Mouse (Mus musculus): ENCODE results near the gene Tet3. TPM values are rescaled to one million over a fixed set of nuclear protein-coding genes. Genes with fewer than 3 reads are reported as not detected.

Tet3 gene
- polyA plus RNA-seq, 1 experiment from 2014 or later, result 63.1 TPM

DNA sequence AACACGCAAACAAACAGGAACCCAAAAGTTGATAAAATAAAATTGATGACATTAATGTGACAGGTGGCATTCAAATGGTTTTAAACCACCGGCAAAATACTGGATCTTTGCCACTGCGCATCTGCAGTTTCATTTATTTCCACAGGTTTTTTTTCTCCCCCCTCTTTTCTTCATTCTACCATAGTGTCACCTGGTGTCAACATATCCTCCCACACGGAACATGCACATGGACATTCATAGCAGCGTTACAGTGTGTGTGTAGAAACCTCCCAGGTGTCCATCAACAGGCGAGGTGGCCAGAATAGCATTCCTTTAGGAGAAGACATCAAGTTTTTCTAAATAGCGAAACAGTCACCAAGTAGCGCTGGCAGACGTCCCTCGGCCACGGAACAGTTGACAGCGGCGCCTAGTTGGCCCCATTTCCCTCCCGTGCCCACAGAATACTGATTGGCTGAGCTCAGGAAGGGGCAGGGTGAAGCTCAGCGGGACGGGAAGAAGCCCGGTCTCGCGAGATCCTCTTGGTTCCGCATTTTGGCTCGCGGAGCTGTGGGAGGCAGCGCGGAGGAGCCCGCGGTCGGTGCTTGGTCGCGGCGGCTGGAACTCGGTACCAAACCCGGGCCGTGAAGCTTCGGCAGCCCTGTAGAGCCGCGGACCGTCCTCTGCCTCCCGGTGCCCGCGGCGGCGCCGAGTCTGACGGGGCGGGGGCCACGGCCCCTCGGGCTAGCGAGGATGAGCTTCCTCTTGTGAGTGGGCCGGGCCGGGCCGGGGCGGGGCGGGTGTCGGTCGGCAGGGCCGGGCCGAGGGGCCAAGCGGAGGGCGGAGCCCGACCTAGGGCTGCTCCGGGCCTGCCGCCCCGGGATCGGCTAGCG is 133.1 kb downstream of the Tet3 start, which contains the start of the genes Mthfd2 and Mob1a:
TSS of gene Mthfd2 (minus strand) at position 384 of the 869 bp plus-strand sequence.
TSS of gene Mob1a (plus strand) at position 492 of the 869 bp plus-strand sequence.
- H3K4me2 ChIP-seq (replicated peaks), result peak within 1 kb of the TSS; percentile 74
- no peaks in the 10 kb centered on the region for H3K9me3 ChIP-seq
- WGBS, result 2% methylated on average over 48 of the region's 65 CpGs
- H3K4me1 ChIP-seq, result peaks cover 12% of the 10 kb centered on the region
- peak within 1 kb of the TSS; percentile 77 for H3K9ac ChIP-seq
- no peaks in the 10 kb centered on the region for H3K27me3 ChIP-seq
- peak within 1 kb of the TSS; percentile 58 for H3K4me3 ChIP-seq
- peaks cover 14% of the 10 kb centered on the region for H3K36me3 ChIP-seq
- peak; percentile 98 for ATAC-seq (ENCODE audit: low FRiP score, low read depth)
- peak within 1 kb of the TSS; percentile 90 for H3K27ac ChIP-seq

DNA sequence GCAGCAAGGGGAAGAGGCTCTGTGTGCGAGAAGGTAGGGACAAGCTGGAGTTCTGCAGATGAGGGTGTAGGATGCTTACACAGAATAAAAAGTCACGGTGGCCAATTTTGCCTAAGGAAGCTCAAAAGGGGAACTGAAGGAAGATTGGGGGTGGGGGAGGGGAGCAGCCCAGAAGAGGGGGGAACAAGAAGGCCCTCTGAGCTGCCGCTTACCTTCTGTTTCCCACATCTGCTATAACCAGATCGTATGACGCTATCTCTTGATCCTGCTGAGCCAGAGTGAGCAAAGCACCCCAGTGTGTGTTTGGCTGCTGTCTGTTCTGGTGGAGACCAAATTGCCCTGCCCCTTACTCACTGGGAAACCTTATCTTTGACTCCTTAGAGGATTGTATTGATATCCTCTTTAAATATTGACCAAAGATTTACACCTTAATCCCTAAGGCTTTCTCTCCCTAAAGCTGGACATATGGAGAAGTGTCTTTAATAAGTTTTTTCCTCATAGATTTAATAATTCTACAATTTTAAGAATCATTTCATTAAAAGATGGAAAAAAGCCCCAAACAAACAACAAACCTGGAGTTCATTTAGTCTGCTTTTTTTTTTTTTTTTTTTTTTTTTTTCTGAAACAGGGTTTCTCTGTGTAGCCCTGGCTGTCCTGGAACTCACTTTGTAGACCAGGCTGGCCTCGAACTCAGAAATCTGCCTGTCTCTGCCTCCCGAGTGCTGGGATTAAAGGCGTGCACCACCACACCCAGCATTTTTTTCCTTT is 135.0 kb downstream of the Tet3 start:
- Histone ChIP-seq H3K36me3 (peaks cover under 1% of the 10 kb centered on the region; the same call in 1 of the 2 replicates), H3K27ac (no peak overlapping the region), H3K27me3 (no peaks in the 10 kb centered on the region), H3K4me2 (replicated peaks) (no peak overlapping the region), H3K4me3 (no peak overlapping the region), H3K9ac (no peak overlapping the region), H3K9me3 (no peaks in the 10 kb centered on the region), H3K4me1 (peaks cover 12% of the 10 kb centered on the region)
- 66% methylated on average over 8 of the region's 8 CpGs for WGBS
- no peak for ATAC-seq (ENCODE audit: low FRiP score, low read depth)

DNA sequence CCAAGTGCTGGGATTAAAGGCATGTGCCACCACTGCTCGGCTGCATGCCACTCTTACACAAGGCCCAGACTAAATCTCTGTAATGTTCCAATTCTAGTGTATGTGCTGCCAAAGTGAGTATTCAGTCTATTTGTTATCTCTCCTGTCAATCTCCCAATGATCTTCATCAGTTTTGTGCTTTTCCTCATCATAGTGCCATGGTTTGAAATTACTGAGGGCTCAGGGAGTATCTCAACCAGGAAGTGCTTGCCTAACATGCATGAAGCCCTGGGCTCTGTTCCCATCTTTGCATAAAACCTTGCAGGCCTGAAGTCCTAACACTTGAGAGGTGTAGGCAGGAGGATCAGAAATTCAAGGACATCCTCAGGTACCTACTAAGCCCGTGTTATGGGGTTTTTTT is 136.1 kb downstream of the Tet3 start:
- no peak for ATAC-seq (ENCODE audit: low FRiP score, low read depth)
- WGBS, result 63% methylated on average over 2 of the region's 2 CpGs
- Histone ChIP-seq H3K9me3 (no peaks in the 10 kb centered on the region), H3K4me1 (peaks cover 11% of the 10 kb centered on the region), H3K27me3 (no peaks in the 10 kb centered on the region), H3K9ac (no peak overlapping the region), H3K4me3 (no peak overlapping the region), H3K36me3 (no peaks in the 10 kb centered on the region), H3K27ac (no peak overlapping the region), H3K4me2 (replicated peaks) (no peak overlapping the region)

DNA sequence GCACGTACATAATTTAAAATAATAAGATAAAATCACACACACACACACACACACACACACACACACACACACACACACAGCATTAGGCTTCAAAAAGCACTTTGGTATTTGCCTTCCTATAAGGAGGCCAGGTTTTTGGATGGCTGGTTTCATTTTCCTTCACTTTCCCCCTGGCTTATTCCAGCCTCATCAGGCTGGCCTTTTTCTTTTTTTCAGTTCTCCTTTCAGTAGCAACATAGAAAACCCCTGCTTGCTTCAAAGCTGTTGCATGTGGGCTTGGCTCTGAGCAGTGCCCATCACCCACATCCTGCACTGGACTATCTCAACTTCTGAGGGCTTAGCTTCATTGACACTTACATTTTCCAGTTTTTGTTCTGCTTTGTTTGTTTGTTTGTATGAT is 137.0 kb downstream of the Tet3 start:
- H3K36me3 ChIP-seq, result no peaks in the 10 kb centered on the region
- H3K27me3 ChIP-seq, result no peaks in the 10 kb centered on the region
- 88% methylated on average over 1 of the region's 1 CpGs for WGBS

DNA sequence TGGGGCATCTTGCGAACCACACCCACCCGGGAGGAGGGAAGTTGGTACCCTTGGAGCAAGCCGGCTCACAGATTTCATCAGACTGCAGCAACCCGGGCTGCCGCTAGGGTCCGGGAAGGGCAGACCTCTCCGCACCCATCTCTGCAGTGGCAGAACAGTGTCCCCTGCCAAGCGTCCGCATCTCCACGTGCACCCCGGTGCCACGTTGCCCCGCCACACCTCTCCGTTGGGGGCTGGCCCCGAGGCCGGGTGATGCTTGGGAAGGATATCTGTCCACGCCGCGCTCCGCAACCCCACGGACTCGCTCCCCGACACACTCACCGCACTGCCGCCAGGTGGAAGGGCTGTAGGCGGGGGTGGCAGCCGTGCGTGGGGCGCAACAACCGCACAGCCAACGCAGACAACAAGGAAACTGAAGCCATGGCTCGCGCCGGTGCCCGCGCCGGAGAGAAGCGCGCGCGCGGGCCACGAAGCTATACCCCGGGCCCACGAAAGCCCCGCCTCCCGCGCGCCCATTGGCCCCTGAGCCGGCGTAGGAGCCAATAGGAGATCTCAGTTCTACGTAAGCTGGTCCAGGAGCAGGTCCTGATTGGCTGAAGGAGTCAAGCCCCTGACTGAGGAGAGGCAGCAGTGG is 141.7 kb downstream of the Tet3 start:
- peak overlapping the region; percentile 89 for H3K4me3 ChIP-seq
- peak overlapping the region; percentile 74 for H3K4me2 ChIP-seq (replicated peaks)
- H3K27ac ChIP-seq, result peak overlapping the region; percentile 48; the same call in 1 of the 2 replicates
- no peaks in the 10 kb centered on the region for H3K9me3 ChIP-seq
- peaks cover 17% of the 10 kb centered on the region for H3K4me1 ChIP-seq
- ATAC-seq (ENCODE audit: low FRiP score, low read depth), result peak; percentile 98
- H3K27me3 ChIP-seq, result no peaks in the 10 kb centered on the region
- WGBS, result under 1% methylated on average over 52 of the region's 52 CpGs
- H3K36me3 ChIP-seq, result peaks cover 11% of the 10 kb centered on the region
- H3K9ac ChIP-seq, result peak overlapping the region; percentile 86

More for the DNA sequence above, 137.0 kb downstream of the Tet3 start:
- ATAC-seq (ENCODE audit: low FRiP score, low read depth), result no peak
- H3K9ac ChIP-seq, result no peak overlapping the region
- no peak overlapping the region for H3K4me3 ChIP-seq
- no peaks in the 10 kb centered on the region for H3K9me3 ChIP-seq
- no peak overlapping the region for H3K27ac ChIP-seq
- H3K4me2 ChIP-seq (replicated peaks), result no peak overlapping the region
- H3K4me1 ChIP-seq, result peaks cover 7% of the 10 kb centered on the region

DNA sequence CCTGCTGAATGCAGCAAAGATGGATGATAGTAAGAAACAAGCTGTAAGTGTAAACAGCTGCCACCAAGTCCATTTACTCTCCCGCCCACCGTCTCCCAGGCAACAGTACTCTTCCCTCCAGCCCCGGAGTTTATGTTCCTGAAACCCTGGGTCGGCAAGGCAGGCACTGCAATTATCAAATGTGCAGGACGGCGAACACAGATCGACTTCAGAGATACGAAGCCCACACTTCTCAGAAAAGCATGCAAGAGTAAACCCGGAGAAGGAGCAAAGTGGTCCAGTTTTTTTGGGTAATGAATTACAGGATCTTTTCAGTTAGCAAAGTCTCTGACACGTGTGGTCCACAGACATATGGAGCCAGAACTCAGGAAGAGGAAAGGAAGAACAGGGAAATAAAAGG is 142.9 kb downstream of the Tet3 start:
- no peaks in the 10 kb centered on the region for H3K27me3 ChIP-seq
- WGBS, result 3% methylated on average over 10 of the region's 10 CpGs
- peak overlapping the region; percentile 74 for H3K4me2 ChIP-seq (replicated peaks)
- ATAC-seq (ENCODE audit: low FRiP score, low read depth), result no peak
- H3K4me1 ChIP-seq, result peaks cover 17% of the 10 kb centered on the region
- peaks cover 23% of the 10 kb centered on the region for H3K36me3 ChIP-seq
- no peaks in the 10 kb centered on the region for H3K9me3 ChIP-seq
- no peak overlapping the region for H3K27ac ChIP-seq
- H3K9ac ChIP-seq, result peak overlapping the region; percentile 8; the same call in 1 of the 2 replicates
- H3K4me3 ChIP-seq, result peak overlapping the region; percentile 89

DNA sequence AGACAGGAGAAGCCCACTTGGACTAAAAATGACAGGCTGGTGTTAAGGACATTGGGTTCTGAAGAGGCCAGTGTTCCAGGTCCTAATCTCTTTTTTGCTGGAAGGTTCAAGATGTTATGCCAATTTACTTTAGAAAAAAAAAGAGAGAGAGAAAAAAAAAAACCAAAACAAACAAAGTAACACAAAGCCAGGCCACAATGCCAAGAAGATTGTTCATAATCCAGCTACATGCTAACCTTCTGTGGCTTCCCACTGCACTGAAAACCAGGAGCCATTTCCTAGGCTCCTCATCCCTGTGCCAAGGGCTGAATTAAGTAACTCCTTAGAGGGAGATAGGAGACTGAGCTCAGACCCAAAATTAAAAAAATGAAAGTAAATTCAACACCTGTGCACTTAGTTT is 143.6 kb downstream of the Tet3 start:
- no peak for ATAC-seq (ENCODE audit: low FRiP score, low read depth)
- Histone ChIP-seq H3K27ac (no peak overlapping the region), H3K27me3 (no peaks in the 10 kb centered on the region), H3K4me3 (peak overlapping the region; percentile 89; the same call in 1 of the 2 replicates), H3K4me2 (replicated peaks) (peak overlapping the region; percentile 74), H3K36me3 (peaks cover 30% of the 10 kb centered on the region), H3K4me1 (peaks cover 17% of the 10 kb centered on the region), H3K9me3 (no peaks in the 10 kb centered on the region), H3K9ac (no peak overlapping the region)

DNA sequence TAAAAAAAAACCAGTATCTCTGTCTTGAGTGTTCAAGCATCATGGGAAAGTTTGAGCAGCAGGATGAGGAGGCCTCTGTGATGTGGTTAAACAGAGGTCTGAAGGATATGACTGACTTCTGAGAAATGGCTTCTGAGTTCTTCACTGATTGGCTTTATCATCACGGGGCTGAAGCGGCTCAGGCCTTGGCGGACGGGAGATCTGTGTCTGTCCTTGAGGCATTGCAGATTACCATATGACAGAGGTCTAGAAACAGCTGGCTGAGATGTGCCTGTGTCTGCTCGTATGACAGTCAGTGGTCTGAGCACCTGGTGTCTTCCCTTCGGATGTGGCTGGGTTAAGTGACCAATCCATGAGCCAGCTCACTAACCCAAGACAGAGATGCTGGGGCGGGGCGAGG is 146.4 kb downstream of the Tet3 start:
- peaks cover 17% of the 10 kb centered on the region for H3K4me1 ChIP-seq
- H3K36me3 ChIP-seq, result peaks cover 54% of the 10 kb centered on the region
- no peak overlapping the region for H3K4me3 ChIP-seq
- no peak overlapping the region for H3K4me2 ChIP-seq (replicated peaks)
- ATAC-seq (ENCODE audit: low FRiP score, low read depth), result no peak
- H3K9me3 ChIP-seq, result no peaks in the 10 kb centered on the region
- no peaks in the 10 kb centered on the region for H3K27me3 ChIP-seq
- WGBS, result 88% methylated on average over 8 of the region's 8 CpGs
- no peak overlapping the region for H3K9ac ChIP-seq
- H3K27ac ChIP-seq, result no peak overlapping the region

Small RNAs within 50 kb of the gene (microRNA-seq; reads per million reads assigned to microRNA genes)
- not detected for gene Mir6374

Other genes starting within 250 kb of the Tet3 start
- gene Slc4a5, start 239.3 kb downstream of the Tet3 start, polyA plus RNA-seq (2015; fragmentation: Nextera tagmentation; extraction: Ambion mirVana), result 0.10 and 0.20 TPM in 2 replicates
- 40.5 and 40.8 TPM in 2 replicates for gene Mthfd2, start 133.2 kb downstream of the Tet3 start, polyA plus RNA-seq (2015; fragmentation: Nextera tagmentation; extraction: Ambion mirVana)
- gene Mob1a, start 133.1 kb downstream of the Tet3 start, polyA plus RNA-seq (2015; fragmentation: Nextera tagmentation; extraction: Ambion mirVana), result 59.0 and 65.9 TPM in 2 replicates
- gene Bola3, start 109.9 kb downstream of the Tet3 start, polyA plus RNA-seq (2015; fragmentation: Nextera tagmentation; extraction: Ambion mirVana), result 117 and 128 TPM in 2 replicates
- 88.4 and 89.5 TPM in 2 replicates for gene Dguok, start 47.9 kb upstream of the Tet3 start, polyA plus RNA-seq (2015; fragmentation: Nextera tagmentation; extraction: Ambion mirVana)
- gene Actg2, start 77.2 kb upstream of the Tet3 start, polyA plus RNA-seq (2015; fragmentation: Nextera tagmentation; extraction: Ambion mirVana), result 2.9 and 3.4 TPM in 2 replicates
- gene Stambp, start 113.6 kb upstream of the Tet3 start, polyA plus RNA-seq (2015; fragmentation: Nextera tagmentation; extraction: Ambion mirVana), result 24.4 and 24.8 TPM in 2 replicates
- not detected in 2 replicates for gene Clec4f, start 197.1 kb upstream of the Tet3 start, polyA plus RNA-seq (2015; fragmentation: Nextera tagmentation; extraction: Ambion mirVana)
- gene Cd207, start 218.8 kb upstream of the Tet3 start, polyA plus RNA-seq (2015; fragmentation: Nextera tagmentation; extraction: Ambion mirVana), result not detected in 2 replicates

Measured in limb, embryonic 13.5 days (tissue).